Mouse (Mus musculus) fat pad, adult 2 months (tissue): ENCODE data around the gene Olfr1025-ps1.

Experiments used
- DNase-seq: peaks from one replicate; pipeline ENCODE4 v3.0.0-alpha.2; 2011; ENCODE audit warnings: low read depth, low spot score; ENCODE audit errors: extremely low read depth

The Olfr1025-ps1 gene

DNA sequence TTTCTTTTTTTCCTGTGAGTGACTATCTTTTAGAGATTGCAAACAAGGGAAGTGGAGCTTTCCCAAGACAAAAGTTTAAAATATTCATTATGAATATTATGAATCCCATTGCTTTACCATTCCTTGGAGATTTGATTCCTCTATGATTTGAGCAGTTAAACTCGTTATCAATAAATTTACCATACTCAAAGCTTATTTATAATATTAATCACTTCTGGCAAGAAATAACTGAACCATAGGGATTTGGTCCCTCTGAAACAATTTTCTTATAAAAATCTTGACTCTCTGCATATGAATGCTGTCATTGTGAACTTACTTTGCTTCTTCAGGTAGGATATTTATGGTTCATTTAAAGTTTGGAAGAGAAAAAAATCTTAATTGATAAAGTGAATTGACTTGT lies at the start of gene Olfr1025-ps1:
Olfr1025-ps1 (plus strand) TSS at position 301 of the 400 bp plus-strand sequence.
- no peak for DNase-seq

- DNase-seq, result no peak
These were observed 46.7 kb upstream of the Olfr1025-ps1 start, which contains the start of gene Olfr1022 for GRCm38 (mm10) chr2:85868294-85868693. TSS of gene Olfr1022 (plus strand) at chr2:85868594.

- no peak for DNase-seq
These were observed 29.7 kb upstream of the Olfr1025-ps1 start, which contains the start of gene Olfr1023 for GRCm38 (mm10) chr2:85885340-85885739. TSS of gene Olfr1023 (plus strand) at chr2:85885640.

GRCm38 (mm10) chr2:85904952-85905351 lies 10.0 kb upstream of the Olfr1025-ps1 start, which contains the start of gene Olfr1024:
TSS of gene Olfr1024 (minus strand) at chr2:85905052.
- DNase-seq, result no peak

DNA sequence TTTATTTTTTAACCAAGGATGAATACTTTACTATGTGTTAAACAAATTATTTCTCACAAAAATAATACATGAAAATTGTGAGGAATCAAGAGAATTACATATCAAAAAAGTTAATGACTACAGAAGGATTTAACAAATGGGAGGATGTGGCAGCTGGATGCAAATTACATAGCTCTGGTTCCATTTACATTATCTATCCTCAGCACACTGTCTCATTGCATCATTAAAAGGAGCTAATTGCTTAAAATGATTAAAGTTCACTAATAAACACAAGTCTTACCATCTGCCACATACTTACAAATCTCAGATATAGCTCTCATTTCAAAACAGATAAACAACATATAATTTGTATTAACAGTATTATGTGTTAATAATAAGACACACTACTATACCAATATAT lies 1.8 kb upstream of the Olfr1025-ps1 start:
- DNase-seq, result no peak

GRCm38 (mm10) chr2:85921258-85921657 lies 6.3 kb downstream of the Olfr1025-ps1 start, which contains the start of gene Olfr1026:
TSS of gene Olfr1026 (plus strand) at chr2:85921558.
- no peak for DNase-seq

DNA sequence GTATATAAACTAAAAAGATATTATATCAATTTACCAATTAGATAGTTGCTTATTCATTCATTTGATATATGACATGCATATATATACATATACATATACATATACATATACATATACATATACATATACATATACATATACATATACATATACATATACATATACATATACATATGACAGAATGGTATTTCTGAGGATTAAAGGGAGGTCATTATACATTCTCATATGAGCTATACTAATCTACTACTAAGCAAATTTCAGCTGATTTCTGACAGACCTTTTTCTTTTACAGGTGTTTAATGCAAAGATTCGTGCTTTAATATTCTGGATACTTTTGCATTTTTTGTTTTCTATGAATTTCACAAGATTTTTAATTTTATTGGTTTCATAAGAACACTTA lies 35.1 kb downstream of the Olfr1025-ps1 start, which contains the start of gene Olfr1028:
Olfr1028 (plus strand) TSS at position 301 of the 400 bp plus-strand sequence.
- DNase-seq, result no peak
